Mouse (Mus musculus): ENCODE results near the gene Gli3. TPM values are rescaled to one million over a fixed set of nuclear protein-coding genes. Genes with fewer than 3 reads are reported as not detected.

The Gli3 gene
- polyA plus RNA-seq, 1 experiment = 0.50 TPM

- no peaks in the 10 kb centered on the region for H3K36me3 ChIP-seq (ENCODE audit: control insufficient read depth, insufficient read depth, low read length)
- no peaks in the 10 kb centered on the region; the same call in 1 of the 2 replicates for H3K4me1 ChIP-seq (ENCODE audit: control insufficient read depth, insufficient read depth, insufficient read length)
- 43% methylated on average over 10 of the region's 10 CpGs for WGBS
- H3K27me3 ChIP-seq (ENCODE audit: control insufficient read depth, insufficient read depth, low read length) = no peaks in the 10 kb centered on the region
- TF ChIP-seq CTCF (IDR thresholded peaks at IDR 0.05; ENCODE audit: extremely low read depth, insufficient read depth, insufficient read length, insufficient replicate concordance) (no peak), POLR2A (IDR thresholded peaks at IDR 0.05; ENCODE audit: low read depth, low read length) (no peak)
- no peak overlapping the region for H3K4me3 ChIP-seq (ENCODE audit: extremely low read depth, insufficient read depth, insufficient read length)
- no peak overlapping the region for H3K27ac ChIP-seq (ENCODE audit: insufficient read depth, low read length)
- no peak for DNase-seq (ENCODE audit: low read depth in 1 of 2, low spot score in 2 of 2)
Observed at GRCm38 (mm10) chr13:15759633-15760441, 296.8 kb downstream of the Gli3 start.

GRCm38 (mm10) chr13:15762291-15762690 lies 299.3 kb downstream of the Gli3 start:
- H3K4me3 ChIP-seq (ENCODE audit: extremely low read depth, insufficient read depth, insufficient read length) = no peak overlapping the region
- no peak for DNase-seq (ENCODE audit: low read depth in 1 of 2, low spot score in 2 of 2)
- H3K27ac ChIP-seq (ENCODE audit: insufficient read depth, low read length) = no peak overlapping the region
- WGBS = 92% methylated on average over 4 of the region's 4 CpGs
- H3K27me3 ChIP-seq (ENCODE audit: control insufficient read depth, insufficient read depth, low read length) = no peaks in the 10 kb centered on the region
- no peaks in the 10 kb centered on the region for H3K36me3 ChIP-seq (ENCODE audit: control insufficient read depth, insufficient read depth, low read length)
- H3K4me1 ChIP-seq (ENCODE audit: control insufficient read depth, insufficient read depth, insufficient read length) = no peaks in the 10 kb centered on the region; the same call in 1 of the 2 replicates
- TF ChIP-seq CTCF (IDR thresholded peaks at IDR 0.05; ENCODE audit: extremely low read depth, insufficient read depth, insufficient read length, insufficient replicate concordance) (no peak), POLR2A (IDR thresholded peaks at IDR 0.05; ENCODE audit: low read depth, low read length) (no peak)

- WGBS = 43% methylated on average over 6 of the region's 6 CpGs
- no peaks in the 10 kb centered on the region for H3K27me3 ChIP-seq (ENCODE audit: control insufficient read depth, insufficient read depth, low read length)
- DNase-seq (ENCODE audit: low read depth in 1 of 2, low spot score in 2 of 2) = no peak
- H3K4me1 ChIP-seq (ENCODE audit: control insufficient read depth, insufficient read depth, insufficient read length) = no peaks in the 10 kb centered on the region; the same call in 1 of the 2 replicates
- TF ChIP-seq POLR2A (IDR thresholded peaks at IDR 0.05; ENCODE audit: low read depth, low read length) (no peak), CTCF (IDR thresholded peaks at IDR 0.05; ENCODE audit: extremely low read depth, insufficient read depth, insufficient read length, insufficient replicate concordance) (no peak; the same call in 1 of the 2 replicates)
- no peak overlapping the region for H3K4me3 ChIP-seq (ENCODE audit: extremely low read depth, insufficient read depth, insufficient read length)
- H3K27ac ChIP-seq (ENCODE audit: insufficient read depth, low read length) = no peak overlapping the region
- no peaks in the 10 kb centered on the region for H3K36me3 ChIP-seq (ENCODE audit: control insufficient read depth, insufficient read depth, low read length)
Observed at GRCm38 (mm10) chr13:15762901-15763417, 299.9 kb downstream of the Gli3 start.

GRCm38 (mm10) chr13:15777624-15778023 lies 314.6 kb downstream of the Gli3 start:
- no peak for DNase-seq (ENCODE audit: low read depth in 1 of 2, low spot score in 2 of 2)
- TF ChIP-seq CTCF (IDR thresholded peaks at IDR 0.05; ENCODE audit: extremely low read depth, insufficient read depth, insufficient read length, insufficient replicate concordance) (no peak), POLR2A (IDR thresholded peaks at IDR 0.05; ENCODE audit: low read depth, low read length) (no peak)
- H3K36me3 ChIP-seq (ENCODE audit: control insufficient read depth, insufficient read depth, low read length) = no peaks in the 10 kb centered on the region
- H3K27ac ChIP-seq (ENCODE audit: insufficient read depth, low read length) = no peak overlapping the region
- 79% methylated on average over 6 of the region's 6 CpGs for WGBS
- no peaks in the 10 kb centered on the region for H3K4me1 ChIP-seq (ENCODE audit: control insufficient read depth, insufficient read depth, insufficient read length)
- no peaks in the 10 kb centered on the region for H3K27me3 ChIP-seq (ENCODE audit: control insufficient read depth, insufficient read depth, low read length)
- no peak overlapping the region for H3K4me3 ChIP-seq (ENCODE audit: extremely low read depth, insufficient read depth, insufficient read length)

All from spleen, adult 2 months (tissue).